Mouse (Mus musculus): Measurements from ENCODE around the gene St6gal1. TPM values are rescaled to one million over a fixed set of nuclear protein-coding genes. Genes with fewer than 3 reads are reported as not detected.

Gene St6gal1
- polyA plus RNA-seq, 1 experiment from 2014 or later: 63.1 TPM

GRCm38 (mm10) chr16:23326664-23327063 lies 102.1 kb downstream of the St6gal1 start:
- DNase-seq (ENCODE audit: low read depth, low spot score): no peak
- CTCF ChIA-PET: no interaction called here
- ATAC-seq: no peak

DNA sequence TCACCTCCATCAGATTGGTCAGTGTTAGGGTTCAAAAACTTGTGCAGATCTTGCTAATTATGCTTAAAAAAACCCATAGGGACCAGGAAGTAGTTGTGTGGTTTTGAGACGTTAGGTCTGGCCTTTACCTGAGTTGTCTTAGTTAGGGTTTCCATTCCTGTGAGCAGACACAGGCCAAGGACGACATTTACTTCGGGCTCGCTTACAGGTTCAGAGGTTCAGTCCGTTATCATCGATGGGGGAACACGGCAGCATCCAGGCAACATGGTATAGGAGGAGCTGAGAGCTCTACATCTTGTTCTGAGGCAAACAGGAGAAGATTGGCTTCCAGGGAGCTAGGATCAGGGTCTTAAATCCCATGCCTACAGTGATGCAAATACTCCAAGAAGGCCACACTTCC lies 102.7 kb downstream of the St6gal1 start:
- no peaks in the 10 kb centered on the region for H3K27me3 ChIP-seq
- DNase-seq (ENCODE audit: low read depth, low spot score) (no peak), ATAC-seq (no peak)
- POLR2A ChIA-PET: no interaction called here
- in situ Hi-C loops (cut with MboI; ENCODE audit: low pct_unique_long_range_greater_than_20kb): no loop called here
- CTCF ChIA-PET: no interaction called here
- no peak for TF ChIP-seq CTCF (IDR thresholded peaks at IDR 0.05)

More at GRCm38 (mm10) chr16:23326664-23327063, 102.1 kb downstream of the St6gal1 start:
- in situ Hi-C loops (cut with MboI; ENCODE audit: low pct_unique_long_range_greater_than_20kb): no loop called here
- no peaks in the 10 kb centered on the region for H3K27me3 ChIP-seq
- POLR2A ChIA-PET: no interaction called here
- no peak for TF ChIP-seq CTCF (IDR thresholded peaks at IDR 0.05)

- H3K27me3 ChIP-seq: no peaks in the 10 kb centered on the region
- TF ChIP-seq CTCF (IDR thresholded peaks at IDR 0.05): no peak
- ChIA-PET POLR2A (no interaction called here), CTCF (no interaction called here)
- DNase-seq (ENCODE audit: low read depth, low spot score) (no peak), ATAC-seq (no peak)
- in situ Hi-C loops (cut with MboI; ENCODE audit: low pct_unique_long_range_greater_than_20kb): no loop called here
These were observed 103.7 kb downstream of the St6gal1 start for GRCm38 (mm10) chr16:23328201-23328600.

- no peaks in the 10 kb centered on the region for H3K27me3 ChIP-seq
- in situ Hi-C loops (cut with MboI; ENCODE audit: low pct_unique_long_range_greater_than_20kb): no loop called here
- ChIA-PET CTCF (interaction anchor here (1.2 to 1.8 kb wide), 3 partner anchors 8 to 70 kb away, joined by 3 to 5 read pairs (median 4); no protein-coding TSS in a partner anchor), POLR2A (interaction anchor here (1.2 kb wide), 1 partner anchor 50 kb away, joined by 3 read pairs; no protein-coding TSS in a partner anchor)
- DNase-seq (ENCODE audit: low read depth, low spot score) (no peak), ATAC-seq (no peak)
- TF ChIP-seq CTCF (IDR thresholded peaks at IDR 0.05): no peak
These were observed 107.6 kb downstream of the St6gal1 start for GRCm38 (mm10) chr16:23332136-23332535.

- ChIA-PET CTCF (interaction anchor here (1.7 to 1.8 kb wide), 2 partner anchors 9 to 13 kb away, joined by 4 to 5 read pairs; no protein-coding TSS in a partner anchor), POLR2A (no interaction called here)
- ATAC-seq (no peak), DNase-seq (ENCODE audit: low read depth, low spot score) (no peak)
- TF ChIP-seq CTCF (IDR thresholded peaks at IDR 0.05): no peak
- in situ Hi-C loops (cut with MboI; ENCODE audit: low pct_unique_long_range_greater_than_20kb): no loop called here
- H3K27me3 ChIP-seq: no peaks in the 10 kb centered on the region
These were observed 108.1 kb downstream of the St6gal1 start for GRCm38 (mm10) chr16:23332686-23333085.

DNA sequence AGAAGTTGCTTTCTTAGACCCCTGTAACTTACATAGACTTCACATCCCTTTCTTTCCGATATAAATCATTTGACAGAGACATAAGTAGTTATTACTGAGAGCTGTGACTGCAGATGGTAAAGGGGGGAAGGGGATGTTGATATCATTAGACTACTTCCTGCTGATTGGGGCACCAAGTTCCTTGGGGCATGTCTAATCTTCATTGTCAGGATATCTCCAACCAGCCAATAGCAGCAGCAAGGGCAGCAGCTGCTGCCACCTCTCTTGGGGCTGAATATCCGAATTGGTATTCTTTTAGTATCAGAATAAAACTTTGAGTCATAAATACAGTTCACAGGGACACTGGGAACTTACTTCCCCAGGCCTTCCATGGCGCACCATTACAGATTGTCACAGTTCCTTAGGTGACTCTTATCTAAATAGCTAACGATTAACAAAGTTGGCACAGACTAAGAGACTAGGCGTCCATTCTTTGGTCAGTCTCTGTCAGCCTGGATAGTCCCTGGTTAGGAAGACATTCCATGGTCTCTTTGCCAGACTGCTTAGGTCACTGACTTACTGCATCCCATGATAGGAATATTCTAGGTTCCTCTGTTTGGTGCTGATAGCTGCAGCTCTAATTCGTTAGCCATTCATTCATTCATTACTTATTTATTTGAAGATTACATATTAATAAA lies 109.5 kb downstream of the St6gal1 start:
- no peak for TF ChIP-seq CTCF (IDR thresholded peaks at IDR 0.05)
- peak; percentile 39 for ATAC-seq
- no peak for DNase-seq (ENCODE audit: low read depth, low spot score)
- CTCF ChIA-PET: interaction anchor here (1.7 kb wide), 1 partner anchor 10 kb away, joined by 4 read pairs; no protein-coding TSS in a partner anchor
- in situ Hi-C loops (cut with MboI; ENCODE audit: low pct_unique_long_range_greater_than_20kb): no loop called here
- POLR2A ChIA-PET: no interaction called here
- no peaks in the 10 kb centered on the region for H3K27me3 ChIP-seq

DNA sequence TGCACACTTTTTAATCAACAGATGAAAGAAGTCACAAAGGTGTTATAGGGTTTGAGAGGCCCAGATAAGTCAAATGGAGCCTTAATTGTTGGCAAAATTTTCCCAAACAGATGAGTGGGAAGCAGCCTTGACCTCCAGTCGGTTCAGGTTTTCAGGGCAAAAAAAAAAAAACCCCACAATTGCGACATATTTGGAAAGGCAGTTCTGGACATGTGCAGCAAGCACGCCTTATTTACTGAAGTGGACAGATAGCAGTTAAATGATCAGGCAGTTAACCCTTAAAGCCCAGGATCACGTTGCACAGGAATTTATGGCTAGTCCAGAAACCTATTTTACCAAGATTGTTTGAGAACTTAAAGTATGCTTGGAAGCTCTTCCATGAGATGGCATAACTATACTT lies 112.8 kb downstream of the St6gal1 start:
- no peaks in the 10 kb centered on the region for H3K27me3 ChIP-seq
- ChIA-PET POLR2A (no interaction called here), CTCF (no interaction called here)
- in situ Hi-C loops (cut with MboI; ENCODE audit: low pct_unique_long_range_greater_than_20kb): no loop called here
- no peak for TF ChIP-seq CTCF (IDR thresholded peaks at IDR 0.05)
- DNase-seq (ENCODE audit: low read depth, low spot score) (no peak), ATAC-seq (no peak)

GRCm38 (mm10) chr16:23341254-23341653 lies 116.7 kb downstream of the St6gal1 start:
- POLR2A ChIA-PET: no interaction called here
- TF ChIP-seq CTCF (IDR thresholded peaks at IDR 0.05): no peak
- in situ Hi-C loops (cut with MboI; ENCODE audit: low pct_unique_long_range_greater_than_20kb): no loop called here
- H3K27me3 ChIP-seq: no peaks in the 10 kb centered on the region
- CTCF ChIA-PET: interaction anchor here (1.3 kb wide), 1 partner anchor 30 kb away, joined by 4 read pairs; no protein-coding TSS in a partner anchor
- ATAC-seq (no peak), DNase-seq (ENCODE audit: low read depth, low spot score) (no peak)

DNA sequence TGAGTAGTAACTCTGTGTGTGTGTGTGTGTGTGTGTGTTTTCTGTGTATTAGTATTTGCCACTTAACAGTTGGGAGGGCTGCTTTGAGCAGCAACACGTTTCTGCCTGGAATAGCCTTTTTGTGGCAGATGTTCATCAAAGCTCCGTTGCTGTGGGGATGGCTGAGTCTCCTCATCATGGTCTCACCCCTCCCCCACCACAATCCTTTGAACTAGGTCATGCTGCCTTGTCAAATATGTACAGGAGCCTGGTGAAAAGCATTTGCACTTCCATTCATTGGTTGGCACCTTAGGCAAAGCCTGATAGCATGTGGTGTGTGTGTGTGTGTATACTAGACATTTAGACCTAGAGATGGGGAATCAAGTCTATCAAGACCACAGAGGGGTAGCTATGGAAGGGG lies 126.3 kb downstream of the St6gal1 start:
- no peak for TF ChIP-seq CTCF (IDR thresholded peaks at IDR 0.05)
- CTCF ChIA-PET: no interaction called here

DNA sequence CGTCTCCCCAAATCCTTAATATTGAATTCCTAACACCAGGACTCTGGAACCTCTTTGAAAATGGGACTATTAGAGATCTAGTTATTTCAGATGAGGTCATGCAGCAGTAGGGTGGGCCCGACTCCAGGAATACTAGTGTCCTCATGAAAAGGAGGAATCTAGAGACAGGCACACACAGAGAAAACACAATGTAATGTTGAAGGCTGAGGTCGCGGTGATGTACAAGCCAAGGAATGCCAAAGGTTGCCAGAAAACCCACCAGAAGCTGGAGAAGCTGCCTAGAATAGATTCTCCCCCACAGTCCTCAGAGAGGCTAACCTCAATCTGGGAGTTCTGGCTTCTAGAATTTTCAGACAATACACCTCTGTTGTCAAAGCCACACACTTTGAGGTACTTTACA lies 136.5 kb downstream of the St6gal1 start:
- CTCF ChIA-PET: no interaction called here
- no peak for TF ChIP-seq CTCF (IDR thresholded peaks at IDR 0.05)
- no peaks in the 10 kb centered on the region for H3K27me3 ChIP-seq
- in situ Hi-C loops (cut with MboI; ENCODE audit: low pct_unique_long_range_greater_than_20kb): no loop called here
- no peak for ATAC-seq
- DNase-seq (ENCODE audit: low read depth, low spot score): no peak
- POLR2A ChIA-PET: no interaction called here

More for the DNA sequence above, 126.3 kb downstream of the St6gal1 start:
- POLR2A ChIA-PET: interaction anchor here (0.6 kb wide), 1 partner anchor 192 kb away, joined by 3 read pairs; no protein-coding TSS in a partner anchor
- no peaks in the 10 kb centered on the region for H3K27me3 ChIP-seq
- ATAC-seq (no peak), DNase-seq (ENCODE audit: low read depth, low spot score) (no peak)
- in situ Hi-C loops (cut with MboI; ENCODE audit: low pct_unique_long_range_greater_than_20kb): no loop called here

DNA sequence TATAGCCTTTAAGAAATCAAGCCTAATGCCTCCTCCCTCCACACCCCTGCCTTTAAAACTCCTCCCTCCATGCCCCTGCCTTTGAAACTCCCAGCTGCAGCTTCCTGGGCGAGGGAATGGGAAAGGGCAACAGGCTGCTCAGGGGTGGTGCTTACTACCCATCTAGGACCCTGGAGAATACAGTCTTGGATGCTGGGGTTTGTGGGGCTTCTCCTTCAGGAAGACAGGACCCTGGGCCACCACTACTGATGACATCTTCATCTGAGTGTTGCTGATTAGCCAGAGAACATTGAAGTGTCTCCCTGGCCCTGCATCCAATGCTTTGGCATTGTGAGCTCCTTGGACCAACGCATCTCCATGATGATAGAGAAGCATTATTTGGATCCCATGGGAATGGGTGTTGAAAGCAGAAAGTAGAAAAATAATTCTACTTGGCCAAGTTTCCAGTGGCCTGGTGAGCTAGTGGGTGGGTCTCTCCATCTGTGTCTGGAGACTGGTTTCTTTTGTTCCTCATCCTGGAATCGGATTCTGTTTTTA lies 137.0 kb downstream of the St6gal1 start:
- no peak for TF ChIP-seq CTCF (IDR thresholded peaks at IDR 0.05)
- POLR2A ChIA-PET: no interaction called here
- ATAC-seq (no peak), DNase-seq (ENCODE audit: low read depth, low spot score) (no peak)
- in situ Hi-C loops (cut with MboI; ENCODE audit: low pct_unique_long_range_greater_than_20kb): no loop called here
- CTCF ChIA-PET: no interaction called here
- no peaks in the 10 kb centered on the region for H3K27me3 ChIP-seq
